Mouse (Mus musculus): ENCODE measurements around the gene Olfr969.
"Not testable (repeated sequence)": the region's sequence is repeated elsewhere in the genome, so short reads cannot be mapped to it uniquely, and the experiment has no call there.

The Olfr969 gene

DNA sequence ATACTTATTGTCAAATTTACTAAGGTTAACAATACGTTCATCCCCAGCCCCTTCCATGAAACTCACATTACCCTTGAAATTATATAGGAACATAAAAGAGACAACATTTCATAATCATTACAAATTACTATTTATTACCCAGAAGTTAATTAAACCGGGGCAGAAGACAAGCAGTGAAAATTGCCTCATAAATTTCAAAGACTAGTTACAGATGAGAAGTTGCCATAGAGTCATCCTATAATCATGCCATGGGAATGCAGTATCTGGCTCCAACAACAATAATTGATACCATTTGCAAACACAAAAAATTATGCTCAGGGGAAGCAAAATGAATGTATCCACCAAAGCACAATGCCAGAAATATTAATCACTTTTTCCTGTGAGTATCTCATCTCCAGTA lies at the start of gene Olfr969:
TSS of gene Olfr969 (plus strand) at position 388 of the 400 bp plus-strand sequence.
- DNase-seq (ENCODE audit: low spot score in 2 of 2), result no peak

DNA sequence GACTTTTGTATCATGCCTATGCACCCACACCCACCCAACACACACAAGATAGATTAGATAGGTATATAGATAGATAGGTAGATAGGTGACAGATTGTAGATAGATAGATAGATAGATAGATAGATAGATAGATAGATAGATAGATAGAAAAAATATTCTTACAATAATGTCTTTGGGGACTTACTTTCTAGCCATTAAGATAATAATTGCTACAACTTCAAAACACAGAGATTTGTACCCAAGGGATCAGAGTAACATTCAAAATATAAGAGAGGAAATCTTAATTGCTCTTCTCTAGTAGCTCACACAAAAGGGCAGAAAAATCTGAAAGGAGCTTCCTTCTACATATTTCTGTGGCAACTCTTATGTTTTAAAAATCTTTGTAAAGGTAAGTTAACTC lies 44.8 kb upstream of the Olfr969 start, which contains the start of gene Olfr967:
TSS of gene Olfr967 (plus strand) at position 301 of the 400 bp plus-strand sequence.
- no peak for DNase-seq (ENCODE audit: low spot score in 2 of 2)

DNA sequence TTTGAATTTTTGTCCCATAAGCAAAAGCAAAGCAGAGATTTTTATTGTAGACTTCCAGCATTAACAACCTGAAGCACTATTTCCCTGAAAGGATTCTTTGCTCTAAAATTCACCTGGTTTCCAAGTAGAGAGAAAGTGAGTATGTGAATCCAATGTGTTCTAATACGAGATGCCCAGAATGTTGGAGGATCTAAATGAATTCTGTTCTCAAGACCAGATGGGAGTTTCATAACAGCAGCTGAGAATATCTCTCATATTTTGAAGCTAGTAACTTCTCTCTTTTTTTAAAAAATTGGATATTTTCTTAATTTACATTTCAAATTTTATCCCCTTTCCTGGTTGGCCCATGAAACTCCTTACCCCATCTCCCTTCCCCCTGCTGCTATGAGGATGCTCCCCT lies 44.3 kb upstream of the Olfr969 start:
- no peak for DNase-seq (ENCODE audit: low spot score in 2 of 2)

DNA sequence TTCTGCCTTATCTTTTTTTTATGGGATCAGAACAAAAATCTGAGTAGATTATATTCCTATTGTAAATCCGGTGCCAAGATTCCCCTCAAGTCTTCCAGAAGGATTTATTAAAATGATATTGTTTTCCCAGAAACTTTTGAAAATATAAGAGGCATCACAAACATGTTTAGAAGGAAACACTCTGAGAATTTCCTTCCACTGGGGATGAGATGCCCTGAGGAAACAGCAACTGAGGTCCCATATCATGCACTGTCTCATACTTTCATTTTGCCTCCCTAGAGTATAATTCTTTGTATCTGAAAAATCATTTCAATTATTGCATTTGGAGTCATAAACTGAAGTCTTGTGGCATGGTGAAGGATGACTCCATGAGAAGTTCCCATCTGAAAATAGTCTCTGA lies 7.6 kb upstream of the Olfr969 start, which contains the start of gene Olfr968:
TSS of gene Olfr968 (minus strand) at position 101 of the 400 bp plus-strand sequence.
- DNase-seq (ENCODE audit: low spot score in 2 of 2), result no peak

DNA sequence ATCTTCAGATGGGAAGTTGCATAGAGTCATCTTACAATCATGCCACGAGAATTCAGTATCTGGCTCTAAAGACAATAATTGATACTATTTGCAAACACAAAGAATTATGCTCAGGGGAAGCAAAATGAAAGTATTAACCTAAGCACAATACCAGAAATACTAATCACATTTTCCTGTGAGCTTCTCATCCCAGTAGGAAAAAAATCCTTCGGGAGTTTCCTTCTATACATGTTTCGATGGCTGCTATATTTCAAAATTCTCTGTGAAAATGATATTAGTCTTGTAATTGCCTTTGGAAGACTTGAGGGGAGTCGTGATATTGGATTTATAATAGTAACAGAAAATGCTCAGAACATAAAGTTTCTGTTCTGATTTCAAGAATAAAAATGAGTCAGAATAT lies 17.8 kb downstream of the Olfr969 start, which contains the start of gene Olfr970:
TSS of gene Olfr970 (plus strand) at position 301 of the 400 bp plus-strand sequence.
- DNase-seq (ENCODE audit: low spot score in 2 of 2), result no peak

DNA sequence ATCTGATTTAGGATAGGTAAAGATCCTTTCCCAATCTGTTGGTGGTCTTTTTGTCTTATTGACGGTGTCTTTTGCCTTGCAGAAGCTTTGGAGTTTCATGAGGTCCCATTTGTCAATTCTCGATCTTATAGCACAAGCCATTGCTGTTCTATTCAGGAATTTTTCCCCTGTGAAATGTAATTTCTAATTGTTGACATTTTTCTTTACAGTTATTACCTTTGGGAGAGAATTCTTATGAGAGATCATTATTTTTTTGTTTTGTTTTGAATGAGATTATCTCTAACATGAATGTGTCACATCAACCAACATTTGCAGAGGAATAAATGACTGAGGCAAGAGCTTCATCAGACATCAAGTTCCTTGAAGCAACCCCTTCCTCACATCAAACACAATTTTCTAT lies 45.8 kb downstream of the Olfr969 start, which contains the start of gene Olfr971:
TSS of gene Olfr971 (plus strand) at position 301 of the 400 bp plus-strand sequence.
- DNase-seq (ENCODE audit: low spot score in 2 of 2), result not testable (repeated sequence)

Measured in spleen, postnatal 14 days (tissue).